Mouse (Mus musculus) lung, embryonic 14.5 days (tissue): Measurements from ENCODE around the gene 1810043G02Rik. TPM values are rescaled to one million over a fixed set of nuclear protein-coding genes. Genes with fewer than 3 reads are reported as not detected.
A peak's percentile ranks its signal among the peaks of the same experiment; 100 is the strongest.

Experiments
- ATAC-seq: fragments of 200-750 bp; cut with Nextera tagmentation; 2 replicates; pipeline ENCODE4 v1.8.0; 2017; ENCODE audit warnings: mild to moderate bottlenecking, moderate TSS enrichment, moderate library complexity; ENCODE audit not compliant: insufficient read depth
- DNase-seq: peaks from one replicate; pipeline ENCODE4 v3.0.0-alpha.2; 2015
- H3K27ac ChIP-seq: fragments of 300-500 bp; sonication (generic); 2 replicates; pipeline ENCODE4 v1.5.1; 2014; ENCODE audit warnings: low read depth, mild to moderate bottlenecking, moderate library complexity
- H3K27me3 ChIP-seq: fragments of 300-500 bp; sonication (generic); 2 replicates; pipeline ENCODE4 v1.6.1; 2014; ENCODE audit warnings: low read length, control low read depth; ENCODE audit not compliant: insufficient read depth
- H3K36me3 ChIP-seq: fragments of 300-500 bp; sonication (generic); 2 replicates; pipeline ENCODE4 v1.6.1; 2014; ENCODE audit warnings: control low read depth; ENCODE audit not compliant: insufficient read depth
- H3K4me1 ChIP-seq: fragments of 300-500 bp; sonication (generic); 2 replicates; pipeline ENCODE4 v1.6.1; 2014; ENCODE audit warnings: antibody characterized with exemption, control low read depth; ENCODE audit not compliant: insufficient read depth
- H3K4me2 ChIP-seq: fragments of 300-500 bp; sonication (generic); 2 replicates; pipeline ENCODE4 v1.6.1; 2014; ENCODE audit warnings: mild to moderate bottlenecking
- H3K4me3 ChIP-seq: fragments of 300-500 bp; sonication (generic); 2 replicates; pipeline ENCODE4 v1.5.1; 2014; ENCODE audit warnings: low read depth, low read length
- H3K9ac ChIP-seq: fragments of 300-500 bp; sonication (generic); 2 replicates; pipeline ENCODE4 v1.6.1; 2014
- H3K9me3 ChIP-seq: fragments of 300-500 bp; sonication (generic); 2 replicates; pipeline ENCODE4 v1.6.1; 2016; ENCODE audit warnings: low read depth, low read length, control low read depth
- CTCF ChIP-seq: IDR thresholded peaks from 2 replicates; pipeline ENCODE4 v1.5.1; 2016; ENCODE audit warnings: antibody characterized with exemption, low read depth
- WGBS: fragments of 180-500 bp; shearing (Covaris S2); extraction: QIAGEN DNeasy Blood & Tissue Kit; methylation state at CpG from one replicate; pipeline ENCODE4 v1.1.7; 2014; 5-methylcytosine and 5-hydroxymethylcytosine counted together
- polyA plus RNA-seq: library from polyadenylated mRNA; unstranded; fragments of >200 nt; fragmentation: Nextera tagmentation; extraction: Ambion mirVana; gene quantifications from 2 replicates; pipeline ENCODE4 v1.2.1, GENCODE M21; 2014

Gene 1810043G02Rik
- polyA plus RNA-seq, 1 experiment from 2014 or later: 24.6 TPM

DNA sequence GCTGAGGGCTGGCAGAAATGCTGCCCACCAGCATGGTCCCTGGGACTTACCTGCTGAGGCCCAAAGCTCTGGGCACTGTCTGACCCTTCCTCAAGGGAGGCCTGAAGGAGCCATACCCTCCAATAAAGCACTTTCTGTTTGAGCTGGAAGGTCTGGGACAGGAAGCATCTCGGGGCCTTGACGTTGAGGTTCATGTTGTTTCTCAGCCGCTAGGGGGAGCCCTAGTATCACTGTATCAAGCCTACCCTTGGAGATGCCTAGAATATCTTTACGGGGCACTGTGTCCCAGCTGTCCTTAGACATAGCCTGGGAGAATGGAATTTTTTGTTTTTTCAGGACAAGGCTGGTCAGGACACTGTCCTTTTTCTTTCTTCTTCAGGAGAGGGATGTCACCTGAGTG is 6.3 kb downstream of the 1810043G02Rik start:
- ATAC-seq: peak; percentile 69
- Histone ChIP-seq H3K9ac (no peak overlapping the region), H3K4me2 (no peak overlapping the region), H3K4me1 (no peaks in the 10 kb centered on the region), H3K9me3 (no peaks in the 10 kb centered on the region), H3K27me3 (no peaks in the 10 kb centered on the region), H3K36me3 (peaks cover 35% of the 10 kb centered on the region), H3K27ac (no peak overlapping the region), H3K4me3 (no peak overlapping the region)
- TF ChIP-seq CTCF: peak; percentile 93
- DNase-seq: peak; percentile 93
- WGBS: under 1% methylated on average over 4 of the region's 4 CpGs

GRCm38 (mm10) chr10:77985775-77986174 is 7.5 kb downstream of the 1810043G02Rik start:
- ATAC-seq (no peak), DNase-seq (no peak)
- Histone ChIP-seq H3K9ac (no peak overlapping the region), H3K27me3 (no peaks in the 10 kb centered on the region), H3K4me2 (no peak overlapping the region), H3K4me1 (no peaks in the 10 kb centered on the region), H3K9me3 (no peaks in the 10 kb centered on the region), H3K27ac (no peak overlapping the region), H3K36me3 (peaks cover 43% of the 10 kb centered on the region), H3K4me3 (no peak overlapping the region)
- 74% methylated on average over 5 of the region's 5 CpGs for WGBS
- TF ChIP-seq CTCF: no peak

DNA sequence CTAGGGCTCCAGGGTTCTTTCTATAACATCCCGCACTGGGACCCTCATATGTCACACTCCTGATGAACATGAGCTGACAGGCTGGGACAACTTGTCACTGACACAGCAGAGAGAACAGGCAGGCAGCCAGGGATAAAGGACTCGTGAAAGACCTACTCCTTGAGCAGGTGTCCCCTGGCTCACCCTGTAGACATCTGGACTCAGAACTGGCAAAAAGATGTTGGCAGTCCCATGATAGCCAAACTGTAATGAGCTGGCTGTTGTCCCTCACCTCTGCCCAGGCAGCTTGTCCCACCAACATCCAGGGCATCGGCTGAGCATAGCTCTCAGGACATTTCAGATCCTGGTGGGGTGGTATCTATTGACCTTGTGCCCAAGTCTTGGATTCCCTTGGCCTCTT is 17.3 kb downstream of the 1810043G02Rik start:
- Histone ChIP-seq H3K36me3 (peaks cover 96% of the 10 kb centered on the region), H3K27me3 (no peaks in the 10 kb centered on the region), H3K27ac (no peak overlapping the region), H3K4me3 (no peak overlapping the region), H3K9me3 (no peaks in the 10 kb centered on the region), H3K9ac (no peak overlapping the region), H3K4me1 (no peaks in the 10 kb centered on the region), H3K4me2 (no peak overlapping the region)
- ATAC-seq: no peak
- TF ChIP-seq CTCF: no peak
- no peak for DNase-seq
- 84% methylated on average over 3 of the region's 3 CpGs for WGBS

- no peak for DNase-seq
- WGBS: 93% methylated on average over 5 of the region's 5 CpGs
- Histone ChIP-seq H3K4me2 (no peak overlapping the region), H3K4me1 (no peaks in the 10 kb centered on the region), H3K9ac (no peak overlapping the region), H3K36me3 (peaks cover 91% of the 10 kb centered on the region), H3K27ac (no peak overlapping the region), H3K4me3 (no peak overlapping the region), H3K27me3 (no peaks in the 10 kb centered on the region), H3K9me3 (no peaks in the 10 kb centered on the region)
- no peak for TF ChIP-seq CTCF
- ATAC-seq: no peak
These were observed 21.9 kb downstream of the 1810043G02Rik start for GRCm38 (mm10) chr10:78000200-78000599.

GRCm38 (mm10) chr10:78001796-78002195 is 23.5 kb downstream of the 1810043G02Rik start:
- Histone ChIP-seq H3K4me3 (no peak overlapping the region), H3K9ac (no peak overlapping the region), H3K9me3 (no peaks in the 10 kb centered on the region), H3K4me1 (no peaks in the 10 kb centered on the region), H3K36me3 (peaks cover 78% of the 10 kb centered on the region), H3K27me3 (no peaks in the 10 kb centered on the region), H3K4me2 (no peak overlapping the region), H3K27ac (no peak overlapping the region)
- ATAC-seq (no peak), DNase-seq (no peak)
- 76% methylated on average over 11 of the region's 11 CpGs for WGBS
- no peak for TF ChIP-seq CTCF

DNA sequence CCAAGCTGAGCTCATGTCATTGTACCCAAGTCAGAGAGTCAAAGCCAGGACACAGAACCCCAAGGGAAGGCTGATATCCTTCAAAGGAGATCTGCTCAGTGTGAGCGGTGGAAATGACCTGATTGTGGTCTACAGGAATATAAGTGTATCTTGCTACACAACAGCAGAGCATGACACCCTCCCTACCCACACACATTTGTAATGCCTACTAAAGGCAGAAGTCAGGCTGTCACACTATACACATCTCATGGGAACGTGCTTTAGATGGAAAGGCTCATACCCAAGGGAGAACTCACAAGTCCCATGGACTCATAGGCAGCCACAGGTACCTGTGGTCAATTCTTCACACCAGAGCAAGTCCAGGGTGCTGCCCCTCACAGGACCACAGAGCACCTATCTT is 24.0 kb downstream of the 1810043G02Rik start:
- no peaks in the 10 kb centered on the region for H3K9me3 ChIP-seq
- no peak overlapping the region for H3K27ac ChIP-seq
- no peak overlapping the region for H3K9ac ChIP-seq
- peaks cover 72% of the 10 kb centered on the region for H3K36me3 ChIP-seq
- no peak for ATAC-seq
- no peak overlapping the region for H3K4me2 ChIP-seq
- H3K27me3 ChIP-seq: no peaks in the 10 kb centered on the region
- TF ChIP-seq CTCF: no peak
- no peak overlapping the region for H3K4me3 ChIP-seq
- 92% methylated on average over 2 of the region's 2 CpGs for WGBS
- no peaks in the 10 kb centered on the region for H3K4me1 ChIP-seq
- no peak for DNase-seq

- Histone ChIP-seq H3K9me3 (no peaks in the 10 kb centered on the region), H3K36me3 (peaks cover 55% of the 10 kb centered on the region), H3K4me1 (peaks cover 7% of the 10 kb centered on the region), H3K27me3 (no peaks in the 10 kb centered on the region), H3K27ac (no peak overlapping the region), H3K9ac (no peak overlapping the region), H3K4me2 (no peak overlapping the region), H3K4me3 (no peak overlapping the region)
- no peak for DNase-seq
- ATAC-seq: no peak
- WGBS: 90% methylated on average over 3 of the region's 3 CpGs
- no peak for TF ChIP-seq CTCF
These were observed 26.3 kb downstream of the 1810043G02Rik start for GRCm38 (mm10) chr10:78004479-78005100.
